Mouse (Mus musculus) olfactory bulb, adult 2 months (tissue): Measurements from ENCODE around the gene Map3k1. TPM values are rescaled to one million over a fixed set of nuclear protein-coding genes. Genes with fewer than 3 reads are reported as not detected.

Source experiments
- H3K27ac ChIP-seq: fragments of 200-500 bp; 2 replicates; pipeline ENCODE4 v1.5.1; 2012; ENCODE audit warnings: low read depth, low read length; ENCODE audit not compliant: insufficient read depth
- H3K4me1 ChIP-seq: fragments of 200-500 bp; 2 replicates; pipeline ENCODE4 v1.6.1; 2012; ENCODE audit warnings: low read length; ENCODE audit not compliant: control insufficient read depth, insufficient read depth
- H3K4me3 ChIP-seq: fragments of 200-500 bp; 2 replicates; pipeline ENCODE4 v1.5.1; 2012; ENCODE audit warnings: mild to moderate bottlenecking, low read depth, low read length, moderate library complexity; ENCODE audit not compliant: insufficient read depth
- CTCF ChIP-seq: fragments of 200-500 bp; IDR thresholded peaks from 2 replicates; pipeline ENCODE4 v1.5.1; 2012; ENCODE audit warnings: low read depth, mild to moderate bottlenecking, low read length, moderate library complexity; ENCODE audit not compliant: insufficient read depth
- POLR2A ChIP-seq: fragments of 200-500 bp; IDR thresholded peaks from 2 replicates; pipeline ENCODE4 v1.6.1; 2012; ENCODE audit warnings: mild to moderate bottlenecking, low read depth, low read length, moderate library complexity; ENCODE audit not compliant: insufficient read depth
- WGBS: fragments of 180-500 bp; shearing (Covaris S2); methylation state at CpG from one replicate; pipeline ENCODE4 v1.1.7; 2018; 5-methylcytosine and 5-hydroxymethylcytosine counted together
- polyA plus RNA-seq: library from polyadenylated mRNA; stranded (reverse); fragments of >200 nt; gene quantifications from 2 replicates; pipeline ENCODE4 v1.2.4, GENCODE M21; 2012; ENCODE audit warnings: low replicate concordance; ENCODE audit not compliant: missing spikeins, insufficient read depth, insufficient read length

Map3k1 gene
- polyA plus RNA-seq, 1 experiment: 135 TPM

- H3K4me1 ChIP-seq: peaks cover 3% of the 10 kb centered on the region
- 27% methylated on average over 11 of the region's 11 CpGs for WGBS
These were observed 25.8 kb upstream of the Map3k1 start for GRCm38 (mm10) chr13:111834613-111835012.

DNA sequence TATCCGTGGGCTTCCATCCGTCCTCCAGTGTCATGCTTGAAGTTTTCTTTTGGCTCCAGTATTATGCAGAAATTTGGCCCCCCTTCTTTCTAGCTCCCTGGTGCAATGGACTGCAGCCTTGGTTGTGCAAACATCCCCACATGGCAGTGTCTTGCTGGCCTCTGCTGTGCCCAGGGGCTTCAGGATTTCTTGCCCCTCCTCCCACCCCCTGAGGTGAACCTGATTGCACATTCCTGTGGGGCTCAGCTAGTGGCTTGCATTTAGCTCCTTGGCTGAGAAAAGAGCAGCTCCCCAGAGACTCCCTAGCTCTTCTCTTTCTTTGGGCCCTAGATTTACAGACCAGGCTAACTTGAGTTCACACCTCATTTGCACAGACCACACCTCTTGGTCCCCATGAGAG lies 20.7 kb upstream of the Map3k1 start:
- peaks cover 6% of the 10 kb centered on the region for H3K4me1 ChIP-seq
- no peak overlapping the region for H3K4me3 ChIP-seq
- no peak overlapping the region for H3K27ac ChIP-seq
- WGBS: 43% methylated on average over 2 of the region's 2 CpGs
- TF ChIP-seq CTCF: no peak
- TF ChIP-seq POLR2A: no peak

More at GRCm38 (mm10) chr13:111834613-111835012, 25.8 kb upstream of the Map3k1 start:
- peak overlapping the region; percentile 20; the same call in 1 of the 2 replicates for H3K27ac ChIP-seq
- no peak for TF ChIP-seq POLR2A
- TF ChIP-seq CTCF: no peak
- no peak overlapping the region for H3K4me3 ChIP-seq

GRCm38 (mm10) chr13:111827481-111827880 lies 18.7 kb upstream of the Map3k1 start:
- Histone ChIP-seq H3K4me3 (no peak overlapping the region), H3K4me1 (peaks cover 3% of the 10 kb centered on the region; the same call in 1 of the 2 replicates), H3K27ac (no peak overlapping the region)
- TF ChIP-seq CTCF: no peak
- no peak for TF ChIP-seq POLR2A
- WGBS: 85% methylated on average over 4 of the region's 4 CpGs

DNA sequence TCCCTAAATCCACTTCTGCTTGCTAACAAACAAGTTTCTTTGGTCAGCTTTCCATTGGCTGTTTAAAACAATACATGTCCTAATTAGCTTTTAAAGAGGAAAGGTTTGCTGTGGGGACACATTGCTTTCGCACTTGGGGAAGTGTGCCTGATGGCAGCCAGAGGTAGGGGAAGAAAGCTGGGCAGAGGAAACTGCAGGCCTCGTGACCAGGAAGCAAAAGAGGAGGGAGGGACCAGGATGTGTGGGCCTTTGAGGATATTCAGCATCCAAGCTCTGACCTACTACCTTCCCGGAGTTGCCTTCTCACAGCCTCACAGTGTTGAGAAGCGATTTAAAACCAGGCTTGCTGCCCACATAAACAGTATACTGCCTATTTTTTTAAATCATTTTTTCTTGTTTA lies 15.4 kb upstream of the Map3k1 start:
- no peak for TF ChIP-seq POLR2A
- no peak for TF ChIP-seq CTCF
- 78% methylated on average over 4 of the region's 4 CpGs for WGBS
- Histone ChIP-seq H3K4me1 (no peaks in the 10 kb centered on the region), H3K4me3 (no peak overlapping the region), H3K27ac (no peak overlapping the region)

DNA sequence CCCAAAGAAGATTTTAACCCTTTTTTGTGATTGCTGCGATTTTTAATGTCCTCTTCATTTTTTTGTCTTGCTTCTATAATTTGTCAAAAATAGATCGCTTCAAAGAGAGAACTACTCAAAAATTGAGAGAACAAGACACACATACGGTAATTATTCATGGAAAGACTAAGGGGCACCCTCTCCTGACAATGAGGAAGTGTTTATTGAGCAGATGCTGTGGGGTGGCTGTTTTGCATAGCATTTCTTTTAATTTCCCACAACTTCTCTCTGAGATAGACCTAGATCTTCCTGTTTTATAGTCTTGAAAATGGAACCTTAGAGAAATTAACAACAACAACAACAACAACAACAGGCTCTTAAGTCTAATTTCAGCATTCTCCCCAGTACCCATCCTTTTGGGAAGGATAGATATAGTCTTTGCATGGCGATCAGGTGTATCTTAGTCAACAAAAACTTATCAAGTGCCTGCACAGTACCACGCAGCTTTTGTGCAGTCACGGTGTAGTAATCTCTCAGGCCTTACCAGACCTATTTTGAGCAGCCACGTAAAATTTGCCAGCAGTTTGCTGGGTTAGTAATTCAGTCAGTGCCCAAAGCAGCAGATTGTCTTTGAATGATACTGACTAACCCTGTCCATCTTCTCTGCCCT lies 13.1 kb upstream of the Map3k1 start:
- no peaks in the 10 kb centered on the region for H3K4me1 ChIP-seq
- no peak overlapping the region for H3K4me3 ChIP-seq
- no peak overlapping the region for H3K27ac ChIP-seq
- TF ChIP-seq CTCF: no peak
- WGBS: 91% methylated on average over 7 of the region's 7 CpGs

- H3K4me3 ChIP-seq: no peak overlapping the region
- TF ChIP-seq CTCF (no peak), POLR2A (no peak)
- 90% methylated on average over 9 of the region's 9 CpGs for WGBS
- H3K4me1 ChIP-seq: no peaks in the 10 kb centered on the region
- no peak overlapping the region for H3K27ac ChIP-seq
These were observed 11.0 kb upstream of the Map3k1 start for GRCm38 (mm10) chr13:111819618-111820385.

DNA sequence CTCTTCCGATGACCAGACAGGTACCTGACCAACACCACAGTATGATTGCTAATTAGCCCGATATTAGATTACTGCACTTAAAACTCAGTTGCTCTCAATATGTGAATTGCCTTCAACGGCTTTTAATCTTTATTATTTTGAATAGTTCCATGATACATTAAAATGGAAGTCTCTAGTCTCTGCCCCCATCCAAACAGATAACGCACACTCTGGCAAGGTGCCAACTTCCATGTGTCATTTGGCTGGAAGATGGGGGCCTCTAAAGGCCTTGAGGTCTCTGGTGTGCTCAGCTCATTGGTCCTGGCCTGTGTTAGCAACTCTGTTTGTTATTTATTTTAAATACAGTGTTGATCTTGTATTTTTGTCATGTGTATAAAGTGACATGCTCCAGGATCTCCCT lies 10.3 kb upstream of the Map3k1 start:
- Histone ChIP-seq H3K4me3 (no peak overlapping the region), H3K4me1 (no peaks in the 10 kb centered on the region), H3K27ac (no peak overlapping the region)
- TF ChIP-seq POLR2A (no peak), CTCF (no peak)
- WGBS: 87% methylated on average over 4 of the region's 4 CpGs

DNA sequence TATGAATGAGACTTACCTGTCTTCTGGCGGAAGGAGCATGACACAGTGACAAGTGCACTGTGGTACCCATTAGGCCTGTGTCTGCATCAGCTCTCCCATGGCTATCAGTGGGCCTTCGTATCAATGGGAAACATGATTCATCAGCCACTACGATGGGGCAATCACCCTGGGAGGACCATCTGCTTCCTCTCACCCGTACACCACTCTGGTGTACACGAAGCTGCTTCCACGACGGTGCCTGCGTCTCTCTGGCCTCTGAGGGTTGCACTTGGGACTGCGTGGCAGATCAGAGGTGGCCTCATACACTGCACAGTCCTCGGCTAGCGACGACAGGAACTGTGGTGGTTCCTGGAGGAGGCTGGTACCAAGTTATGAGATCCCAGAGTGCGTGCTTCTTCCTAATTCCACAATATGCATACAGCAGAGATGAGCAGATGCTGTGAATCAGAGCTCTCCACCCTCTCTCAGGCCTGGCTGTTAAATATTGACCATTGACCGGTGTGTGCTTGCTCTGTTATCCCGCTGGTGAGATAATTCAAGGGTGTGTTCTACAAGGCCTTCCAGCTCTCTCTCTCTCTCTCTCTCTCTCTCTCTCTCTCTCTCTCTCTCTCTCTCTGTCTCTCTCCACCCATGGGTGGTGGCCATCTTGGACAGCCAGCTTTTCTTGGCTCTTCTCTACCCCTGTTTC lies 9.6 kb upstream of the Map3k1 start:
- H3K27ac ChIP-seq: no peak overlapping the region
- 92% methylated on average over 15 of the region's 15 CpGs for WGBS
- TF ChIP-seq CTCF (no peak), POLR2A (no peak)
- no peak overlapping the region for H3K4me3 ChIP-seq
- no peaks in the 10 kb centered on the region for H3K4me1 ChIP-seq

- TF ChIP-seq POLR2A (no peak), CTCF (no peak)
- H3K4me1 ChIP-seq: no peaks in the 10 kb centered on the region
- 83% methylated on average over 7 of the region's 7 CpGs for WGBS
- no peak overlapping the region for H3K27ac ChIP-seq
- no peak overlapping the region for H3K4me3 ChIP-seq
These were observed 9.0 kb upstream of the Map3k1 start for GRCm38 (mm10) chr13:111817773-111818172.
